Mouse (Mus musculus) B cell, adult 2 months (primary cell): ENCODE data around the gene Prrc2b.

Source experiments
- DNase-seq, 2 experiments: peaks; one replicate each; pipeline ENCODE4 v3.0.0; 2022

The Prrc2b gene

GRCm38 (mm10) chr2:32150924-32151659, at the start of gene Prrc2b:
Gene Prrc2b, plus strand, starts transcription at chr2:32151082.
- peak; percentile 72 to 78 for DNase-seq

DNA sequence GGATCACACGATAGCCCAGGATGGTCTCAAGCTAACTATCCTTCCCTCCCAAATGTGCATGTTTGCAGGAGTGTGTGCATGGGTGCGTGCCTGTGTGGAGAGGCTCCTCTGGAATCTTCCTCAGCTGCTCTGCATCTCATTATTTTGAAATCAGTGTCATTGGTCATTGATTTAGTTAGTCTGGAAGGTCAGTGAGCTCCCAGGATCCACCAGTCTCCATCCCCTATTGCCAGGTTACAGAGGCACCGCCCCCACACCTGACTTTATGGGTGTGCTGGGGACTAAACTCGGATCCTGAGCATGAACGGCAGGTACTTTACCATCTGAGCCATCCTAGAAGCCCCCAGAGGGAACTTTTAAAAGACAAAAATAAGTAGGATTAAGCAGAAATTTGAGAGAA, 47.9 kb upstream of the Prrc2b start:
- DNase-seq, result no peak

- DNase-seq, result no peak
Measured at GRCm38 (mm10) chr2:32103557-32103956, 47.3 kb upstream of the Prrc2b start.

GRCm38 (mm10) chr2:32104122-32104521, 46.8 kb upstream of the Prrc2b start:
- no peak for DNase-seq

DNA sequence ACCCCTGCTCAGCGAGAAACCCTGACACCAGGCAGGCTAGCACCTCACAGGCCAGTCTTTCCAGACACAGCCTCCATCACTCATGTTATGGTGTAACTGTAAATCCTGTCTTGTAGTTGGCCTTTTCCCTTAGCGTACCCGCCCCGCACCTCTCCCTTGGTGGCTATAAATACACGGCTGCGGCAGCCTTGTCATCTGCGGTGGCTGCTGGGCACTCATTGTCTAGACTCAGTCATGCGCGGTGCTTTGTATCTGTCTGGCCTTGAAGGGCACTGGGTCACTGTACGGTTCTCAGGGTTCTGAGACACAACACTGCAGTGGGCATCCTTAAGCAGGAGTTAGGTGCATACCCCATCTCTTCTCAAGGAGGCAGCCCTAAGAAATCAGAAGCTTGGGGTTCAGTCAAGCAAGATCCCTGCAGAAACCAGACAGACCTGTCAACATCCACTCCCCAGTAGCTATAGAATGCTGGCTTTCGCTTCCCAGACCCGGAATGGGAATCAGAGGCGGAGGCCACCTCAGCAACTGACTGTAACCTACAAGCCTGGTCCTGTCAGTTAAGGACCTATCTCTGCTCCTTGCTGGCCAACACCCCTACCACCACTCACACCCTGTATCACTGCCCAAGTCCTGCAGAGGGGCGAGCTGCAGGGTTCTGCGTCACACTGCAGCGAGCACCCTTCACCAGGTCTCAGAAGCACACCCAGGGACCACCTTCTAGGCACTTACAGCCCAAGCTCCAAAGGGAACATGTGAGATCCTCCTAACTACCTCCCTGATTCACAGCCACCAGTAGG, 45.6 kb upstream of the Prrc2b start:
- no peak for DNase-seq

GRCm38 (mm10) chr2:32105930-32106329, 45.0 kb upstream of the Prrc2b start:
- DNase-seq, result no peak

DNA sequence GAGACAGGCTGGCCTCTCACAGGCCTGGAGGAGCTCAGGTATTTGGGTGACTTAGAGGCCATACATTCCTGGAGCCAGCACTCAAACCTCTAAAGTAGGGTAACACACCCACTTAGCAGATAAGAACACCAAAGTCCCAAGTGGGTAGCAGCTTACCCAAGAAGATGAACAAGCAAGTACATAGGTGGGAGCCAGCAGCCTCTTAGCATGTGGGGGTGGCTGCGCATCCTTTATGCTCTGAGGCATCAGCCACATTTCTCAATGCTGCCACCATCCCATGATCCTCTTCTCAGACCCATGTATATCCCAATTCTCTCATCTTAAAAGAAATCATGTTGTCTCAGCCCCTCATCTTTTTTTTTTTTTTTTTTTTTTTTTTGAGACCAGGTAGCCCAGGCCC, 39.6 kb upstream of the Prrc2b start:
- no peak for DNase-seq

GRCm38 (mm10) chr2:32112548-32112947, 38.3 kb upstream of the Prrc2b start:
- DNase-seq, result no peak

DNA sequence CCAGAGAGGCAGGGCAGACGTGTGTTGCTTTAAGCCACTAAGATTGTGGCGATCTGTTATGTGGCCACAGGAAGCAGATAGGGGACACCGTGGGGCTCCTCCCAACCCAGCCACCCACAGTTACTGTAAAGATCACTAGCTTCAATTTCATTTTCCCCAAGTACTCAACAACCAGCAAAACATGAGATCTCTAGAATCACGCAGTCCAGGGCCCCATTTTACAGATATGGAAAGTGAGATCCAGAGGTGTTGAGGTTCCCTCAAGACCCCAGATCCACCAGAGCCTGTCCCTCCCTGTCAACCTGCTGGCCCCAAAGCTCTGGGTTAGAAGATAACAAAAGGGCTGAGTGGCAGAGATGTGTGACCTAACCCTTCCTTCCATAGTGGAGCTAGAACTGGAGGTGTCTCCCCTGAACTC, 35.0 kb upstream of the Prrc2b start:
- DNase-seq, result no peak

DNA sequence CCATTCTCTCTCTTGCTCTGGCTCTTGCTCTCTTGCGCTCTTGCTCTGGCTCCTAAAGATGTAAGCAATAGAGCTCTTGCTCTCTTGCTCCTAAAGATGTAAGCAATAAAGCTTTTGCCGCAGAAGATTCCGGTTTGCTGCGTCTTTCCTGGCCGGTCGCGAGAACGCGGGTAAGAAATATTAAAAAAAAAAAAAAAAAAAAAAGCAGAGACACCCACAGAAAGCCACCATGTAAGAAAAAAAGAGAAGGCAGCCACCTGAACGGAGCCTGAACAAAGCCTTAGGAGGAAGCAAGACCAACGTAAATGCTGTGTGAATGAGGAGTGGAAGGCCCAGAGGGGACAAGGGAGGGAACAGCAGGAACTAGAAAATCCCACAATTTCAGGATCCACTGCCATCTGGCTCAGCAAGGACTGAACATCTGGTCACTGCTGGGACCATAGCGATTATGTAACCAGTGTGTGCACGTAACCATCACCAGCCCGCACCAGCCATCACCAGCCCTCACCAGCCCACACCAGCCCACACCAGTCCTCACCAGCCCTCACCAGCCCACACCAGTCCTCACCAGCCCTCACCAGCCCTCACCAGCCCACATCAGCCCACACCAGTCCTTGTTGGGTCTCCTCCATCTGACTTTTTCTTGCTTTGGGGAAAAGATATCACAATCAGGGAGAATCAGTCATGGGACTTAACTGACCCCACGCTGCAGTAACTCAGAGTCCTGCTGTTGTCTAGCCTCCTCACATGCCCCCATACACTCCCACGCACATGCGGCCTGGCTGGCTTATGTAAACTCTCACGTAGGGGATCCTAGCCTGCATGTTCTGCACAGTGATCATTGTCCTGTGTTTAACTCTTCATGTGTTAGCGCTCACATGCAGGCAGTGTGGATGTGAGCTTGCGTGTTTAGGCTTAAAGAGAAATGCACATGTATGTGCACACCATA, 30.8 kb upstream of the Prrc2b start:
- no peak for DNase-seq

- DNase-seq, result no peak
Measured at GRCm38 (mm10) chr2:32121150-32121549, 29.7 kb upstream of the Prrc2b start.

GRCm38 (mm10) chr2:32121785-32122184, 29.1 kb upstream of the Prrc2b start:
- no peak for DNase-seq

DNA sequence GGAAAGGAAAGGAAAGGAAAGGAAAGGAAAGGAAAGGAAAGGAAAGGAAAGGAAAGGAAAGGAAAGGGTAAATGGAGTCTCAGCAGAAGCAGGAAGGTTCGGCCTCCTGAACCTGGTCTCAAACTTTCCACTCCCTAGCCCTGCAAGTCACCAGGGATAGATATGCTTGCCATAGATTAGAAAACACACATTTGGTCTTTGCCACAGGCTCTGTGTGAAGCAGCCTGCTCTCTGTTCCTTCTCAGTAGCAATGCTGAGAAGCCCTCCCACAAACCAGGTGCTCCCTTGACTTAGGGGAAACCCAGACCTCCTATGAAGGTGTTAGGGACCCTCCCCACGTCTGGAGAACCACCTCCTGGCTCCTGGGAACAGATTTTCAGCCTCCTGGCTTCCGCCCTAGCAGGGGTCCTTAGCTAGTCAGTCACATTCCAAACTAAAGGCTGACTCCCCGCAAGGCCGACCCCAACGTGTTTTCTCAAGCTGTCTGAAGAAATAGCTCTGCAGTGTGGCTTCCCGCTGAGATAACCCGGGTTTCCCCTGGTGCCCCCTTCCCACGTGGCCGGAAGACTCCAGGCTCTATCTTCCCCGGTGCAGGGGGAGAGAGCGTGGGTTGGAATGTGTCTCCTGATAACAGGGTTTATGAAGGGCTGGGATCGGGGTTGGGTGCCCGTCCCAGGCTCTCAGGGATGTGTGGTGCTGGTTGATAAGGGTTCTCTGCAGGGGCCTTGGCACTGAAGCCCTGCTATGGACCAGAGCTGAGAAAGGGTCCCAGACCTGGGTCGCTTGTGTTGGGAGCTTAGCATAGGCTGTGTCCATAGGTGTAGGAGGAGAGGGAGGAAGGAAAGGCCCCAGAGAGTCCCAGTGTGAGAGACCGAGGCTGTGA, 23.0 kb upstream of the Prrc2b start:
- no peak for DNase-seq

DNA sequence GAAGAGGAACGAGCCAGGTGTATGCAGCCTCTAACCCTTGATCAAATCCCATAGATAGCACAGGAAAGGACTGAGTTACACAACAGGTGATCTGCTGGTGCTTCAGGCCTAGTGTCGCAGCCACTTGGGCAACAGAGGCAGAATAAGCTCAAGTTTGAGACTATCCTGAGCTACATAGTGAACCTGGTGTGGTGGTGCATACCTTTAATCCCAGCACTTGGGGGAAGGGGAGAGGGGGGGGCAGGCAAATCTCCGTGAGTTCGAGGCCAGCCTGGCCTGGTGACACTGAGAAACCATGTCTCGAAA, 22.4 kb upstream of the Prrc2b start:
- DNase-seq, result no peak

DNA sequence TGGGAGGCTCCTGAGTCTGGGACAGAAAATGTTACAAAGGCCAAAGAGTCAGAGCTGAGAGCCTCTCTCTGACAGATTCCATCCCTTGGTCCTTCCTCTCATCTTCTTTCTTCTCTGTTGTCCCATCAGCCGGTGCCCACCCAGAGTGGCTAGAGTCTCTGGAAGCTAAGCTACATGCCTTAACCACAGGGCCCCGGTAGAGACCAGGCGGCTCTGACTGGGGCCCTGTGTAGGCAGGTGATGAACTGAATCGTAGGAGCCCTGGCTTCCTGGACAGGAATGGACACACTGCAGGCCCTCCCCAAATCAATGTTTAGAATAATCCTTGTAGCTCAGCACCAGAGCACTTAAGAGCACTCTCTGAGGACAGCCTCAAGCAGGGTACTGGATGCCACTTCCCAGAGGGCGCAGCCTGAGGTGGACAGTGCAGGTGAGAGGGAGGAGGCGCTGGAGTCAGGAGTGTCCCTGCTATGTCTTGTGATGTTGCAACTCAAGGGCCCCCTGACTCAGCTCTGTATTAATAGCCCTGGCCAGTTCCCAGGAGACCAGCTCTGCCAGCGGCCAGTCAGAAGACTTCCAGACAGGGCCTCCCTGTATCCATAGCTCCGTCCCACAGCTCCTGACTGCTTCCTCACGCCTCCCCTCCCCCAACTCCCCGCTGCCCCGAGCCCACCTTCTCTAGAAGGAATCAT, 21.4 kb upstream of the Prrc2b start:
- DNase-seq, result no peak

DNA sequence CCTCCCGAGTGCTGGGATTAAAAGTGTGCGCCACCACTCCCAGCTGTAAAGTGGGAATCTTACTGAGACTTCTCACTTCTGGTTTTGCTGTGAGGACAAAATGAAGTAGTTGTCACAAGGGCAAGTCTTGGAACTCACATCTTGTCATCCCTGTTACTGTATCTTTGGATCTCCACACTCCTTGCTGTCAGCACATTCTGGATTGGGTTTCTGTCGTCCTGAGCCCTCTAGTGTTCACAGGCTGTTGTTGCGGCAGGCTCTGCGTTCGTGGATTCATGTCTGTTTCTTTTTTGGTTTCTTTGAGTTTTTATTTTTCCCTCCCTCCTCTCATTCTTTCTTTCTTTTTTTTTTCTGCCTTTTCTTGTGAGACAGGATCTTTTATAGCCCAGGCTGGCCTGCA, 20.4 kb upstream of the Prrc2b start:
- DNase-seq, result peak; percentile 40 to 46

DNA sequence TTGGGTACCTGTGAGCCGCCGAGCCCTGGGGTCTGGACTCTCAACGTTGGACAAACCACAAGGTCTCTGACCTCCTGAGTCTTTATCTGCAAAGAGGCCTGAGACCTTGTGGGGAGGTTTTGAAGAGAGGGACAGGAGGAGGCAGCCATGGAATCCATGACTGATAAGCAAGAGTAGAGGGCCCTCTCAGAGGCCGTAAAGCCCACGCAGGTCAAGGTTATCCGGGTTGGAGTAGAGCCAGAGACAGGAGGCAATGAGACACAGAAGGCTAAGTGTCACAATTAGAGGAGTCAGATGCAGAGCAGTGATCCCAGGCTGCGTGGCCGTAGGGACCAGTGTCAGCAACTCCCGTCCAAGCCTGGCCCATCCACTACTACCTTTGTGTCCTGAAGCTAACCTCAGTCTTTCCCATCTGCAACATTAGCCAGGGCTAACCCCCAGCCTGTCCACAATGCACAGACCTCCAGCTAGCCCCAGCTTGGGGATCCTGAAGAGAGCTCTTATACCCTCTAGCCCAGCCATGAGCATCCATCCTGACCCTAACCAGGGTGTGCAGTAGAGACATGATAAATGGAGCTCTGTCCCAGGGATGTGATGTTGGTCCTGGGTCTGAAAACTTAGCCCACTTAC, 19.6 kb upstream of the Prrc2b start:
- no peak for DNase-seq

DNA sequence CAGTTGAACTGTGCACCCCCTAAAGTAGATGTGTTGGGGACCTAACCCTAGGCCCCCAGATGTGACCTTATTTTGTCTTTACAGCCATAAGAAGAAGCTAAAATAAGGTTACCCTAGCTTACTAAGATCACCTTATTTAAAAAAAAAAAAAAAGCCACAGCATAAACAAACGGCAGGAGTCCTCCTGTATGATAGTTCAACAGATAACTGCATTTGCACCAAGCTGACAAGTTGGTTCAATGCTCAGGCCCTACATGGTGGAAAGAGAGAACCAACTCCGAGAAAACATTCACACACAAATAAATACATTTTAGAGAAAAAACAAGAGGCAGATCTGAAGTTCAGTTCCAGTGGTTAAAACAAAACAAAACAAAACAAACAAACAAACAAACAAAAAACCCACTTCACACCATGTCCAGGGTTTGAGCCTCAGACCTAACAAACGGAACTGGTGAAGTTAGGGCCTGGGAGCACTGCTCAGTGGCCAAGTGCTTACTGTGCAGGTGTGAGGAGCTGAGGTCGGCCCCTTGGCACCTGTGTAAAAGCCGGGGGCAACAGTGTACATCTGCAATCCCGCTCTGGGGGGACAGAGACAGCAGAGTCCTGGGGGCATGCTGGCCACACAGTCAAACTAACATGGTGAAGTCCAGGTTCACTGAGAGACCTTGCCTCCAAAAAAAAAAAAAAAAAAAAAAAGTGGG, 18.9 kb upstream of the Prrc2b start:
- no peak for DNase-seq

DNA sequence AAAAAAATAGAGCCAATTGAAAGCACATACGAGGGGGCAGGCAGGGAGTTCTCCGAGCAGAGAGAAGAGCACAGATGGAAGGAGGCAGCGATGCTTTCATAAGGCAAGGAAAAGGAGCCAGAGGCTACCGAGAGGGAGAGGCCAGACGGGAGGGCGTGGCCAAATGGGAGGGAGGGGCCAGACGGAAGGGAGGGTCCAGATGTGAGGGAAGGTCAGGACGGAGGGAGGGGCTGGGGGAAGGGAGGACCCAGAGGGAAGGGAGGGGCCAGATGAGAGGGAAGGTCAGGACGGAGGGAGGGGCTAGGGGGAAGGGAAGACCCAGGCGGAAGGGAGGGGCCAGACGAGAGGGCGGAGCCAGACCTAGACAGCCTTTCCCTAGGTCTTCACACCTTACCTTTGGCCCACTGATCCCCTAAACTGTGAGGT, 18.3 kb upstream of the Prrc2b start:
- DNase-seq, result peak; percentile 60 to 64

- peak; percentile 91 to 93 for DNase-seq
Measured at GRCm38 (mm10) chr2:32134039-32134438, 16.8 kb upstream of the Prrc2b start.
